Mouse (Mus musculus) liver, embryonic 12.5 days (tissue): ENCODE results near the gene Smarcal1. TPM values are rescaled to one million over a fixed set of nuclear protein-coding genes. Genes with fewer than 3 reads are reported as not detected.

ENCODE experiments used
- ATAC-seq: fragments of 200-750 bp; cut with Nextera tagmentation; 2 replicates; pipeline ENCODE4 v1.8.0; 2017; ENCODE audit warnings: moderate number of reproducible peaks, mild to moderate bottlenecking, moderate library complexity
- H3K27ac ChIP-seq: fragments of 300-500 bp; sonication (generic); 2 replicates; pipeline ENCODE4 v1.5.1; 2016; ENCODE audit warnings: mild to moderate bottlenecking
- H3K27me3 ChIP-seq: fragments of 300-500 bp; sonication (generic); replicated peaks from 2 replicates; pipeline ENCODE4 v1.6.1; 2016; ENCODE audit warnings: mild to moderate bottlenecking, moderate library complexity
- H3K36me3 ChIP-seq: fragments of 300-500 bp; sonication (generic); 2 replicates; pipeline ENCODE4 v1.6.1; 2016; ENCODE audit warnings: mild to moderate bottlenecking, moderate library complexity
- H3K4me1 ChIP-seq: fragments of 300-500 bp; sonication (generic); 2 replicates; pipeline ENCODE4 v1.6.1; 2016
- H3K4me2 ChIP-seq: fragments of 300-500 bp; sonication (generic); 2 replicates; pipeline ENCODE4 v1.6.1; 2016; ENCODE audit warnings: mild to moderate bottlenecking, moderate library complexity
- H3K4me3 ChIP-seq: fragments of 300-500 bp; sonication (generic); 2 replicates; pipeline ENCODE4 v1.5.1; 2016; ENCODE audit warnings: mild to moderate bottlenecking, moderate library complexity
- H3K9ac ChIP-seq: fragments of 300-500 bp; sonication (generic); 2 replicates; pipeline ENCODE4 v1.6.1; 2016; ENCODE audit warnings: mild to moderate bottlenecking, moderate library complexity
- H3K9me3 ChIP-seq: fragments of 300-500 bp; sonication (generic); replicated peaks from 2 replicates; pipeline ENCODE4 v1.6.1; 2016; ENCODE audit warnings: mild to moderate bottlenecking, moderate library complexity
- WGBS: fragments of 180-500 bp; shearing (Covaris S2); methylation state at CpG from one replicate; pipeline ENCODE4 v1.1.7; 2016; ENCODE audit not compliant: insufficient replicate concordance; 5-methylcytosine and 5-hydroxymethylcytosine counted together
- polyA plus RNA-seq: library from polyadenylated mRNA; unstranded; fragments of >200 nt; fragmentation: Nextera tagmentation; extraction: Ambion mirVana; gene quantifications from 2 replicates; pipeline ENCODE4 v1.2.1, GENCODE M21; 2016

The Smarcal1 gene
- polyA plus RNA-seq, 1 experiment from 2014 or later: 13.9 TPM

DNA sequence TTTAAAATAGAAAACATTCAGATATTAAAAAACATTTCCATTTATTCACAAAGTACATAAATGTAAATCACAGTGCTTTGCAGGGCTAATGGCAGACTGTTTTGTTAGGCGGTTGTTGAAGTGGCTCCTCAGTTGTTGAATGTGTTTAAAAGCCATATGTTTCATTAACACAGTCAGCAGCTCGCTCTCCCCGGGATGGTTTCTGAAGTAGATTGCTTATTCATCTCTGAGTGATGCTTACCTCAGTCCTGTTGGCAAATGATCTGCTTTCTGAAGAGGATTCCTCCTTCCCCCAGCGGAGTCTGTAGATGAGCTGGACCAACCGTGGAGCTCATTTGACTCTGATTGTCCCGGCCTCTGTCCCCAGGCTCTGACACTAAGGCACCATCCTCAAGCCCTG lies 29.1 kb downstream of the Smarcal1 start:
- Histone ChIP-seq H3K4me1 (no peaks in the 10 kb centered on the region), H3K27me3 (no peaks in the 10 kb centered on the region), H3K9me3 (no peaks in the 10 kb centered on the region), H3K9ac (no peak overlapping the region), H3K4me2 (no peak overlapping the region), H3K4me3 (no peak overlapping the region), H3K36me3 (peaks cover 89% of the 10 kb centered on the region), H3K27ac (no peak overlapping the region)
- no peak for ATAC-seq
- 81% methylated on average over 6 of the region's 6 CpGs for WGBS

DNA sequence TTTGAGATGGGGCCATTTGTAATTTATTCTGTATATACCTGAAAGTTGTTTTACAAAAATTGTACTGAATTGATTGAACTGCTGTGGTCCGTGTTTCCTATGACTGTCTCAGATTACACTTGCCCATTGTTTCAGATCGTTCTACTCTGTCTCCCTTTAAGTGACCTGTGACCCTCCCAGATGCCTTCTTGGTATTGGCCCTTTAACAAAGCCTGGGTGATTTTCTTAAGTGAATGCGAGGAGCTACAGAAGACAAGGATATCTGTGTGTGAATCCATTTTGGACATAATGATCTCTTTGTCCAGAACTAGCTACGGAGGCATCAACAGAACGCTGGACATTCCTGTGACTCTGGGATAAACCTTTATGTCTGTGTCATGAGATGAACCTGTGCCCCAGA lies 52.2 kb downstream of the Smarcal1 start:
- no peaks in the 10 kb centered on the region for H3K27me3 ChIP-seq
- H3K27ac ChIP-seq: no peak overlapping the region
- no peak overlapping the region for H3K4me2 ChIP-seq
- peaks cover 30% of the 10 kb centered on the region for H3K36me3 ChIP-seq
- no peak overlapping the region for H3K9ac ChIP-seq
- no peaks in the 10 kb centered on the region for H3K9me3 ChIP-seq
- ATAC-seq: no peak
- H3K4me3 ChIP-seq: no peak overlapping the region
- H3K4me1 ChIP-seq: no peaks in the 10 kb centered on the region
- 67% methylated on average over 5 of the region's 5 CpGs for WGBS

DNA sequence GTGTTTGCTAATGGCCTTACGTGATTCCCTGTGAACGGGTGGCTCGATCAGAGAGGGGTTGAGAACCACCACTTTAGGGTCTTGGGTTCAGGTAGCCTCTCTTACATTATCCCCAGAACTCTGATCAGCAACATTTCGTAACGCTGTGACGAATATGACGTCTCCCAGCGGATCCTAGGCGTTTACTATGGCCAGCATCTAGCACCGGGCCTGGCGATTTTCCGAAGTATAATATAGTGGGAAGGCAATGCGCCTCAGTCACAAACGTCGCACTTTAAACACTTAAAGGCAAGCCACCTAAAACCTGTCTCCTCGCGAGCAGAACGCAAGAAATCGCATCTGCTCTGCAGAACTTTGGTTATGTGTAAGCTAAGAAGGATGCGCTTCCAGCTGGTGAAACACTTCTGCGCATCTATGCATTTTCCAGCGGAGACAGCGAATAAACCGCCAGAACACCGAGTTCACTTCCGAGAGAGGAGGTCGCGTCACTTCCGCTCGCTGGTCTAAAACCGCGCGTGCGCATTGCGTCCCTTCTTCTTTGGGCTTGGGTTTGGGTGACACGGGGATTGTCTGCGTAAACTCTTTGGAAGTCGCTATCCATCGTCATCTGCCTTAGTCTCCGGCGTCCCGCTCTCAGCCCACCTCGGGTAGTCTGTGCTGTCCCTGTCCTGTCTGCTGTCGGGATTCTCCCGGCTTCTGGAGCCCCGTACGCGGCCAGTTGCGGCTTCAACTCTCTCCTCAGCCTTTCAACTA lies 57.8 kb downstream of the Smarcal1 start:
- Histone ChIP-seq H3K27me3 (no peaks in the 10 kb centered on the region), H3K9ac (no peak overlapping the region), H3K4me3 (peak overlapping the region; percentile 33), H3K36me3 (no peaks in the 10 kb centered on the region), H3K9me3 (no peaks in the 10 kb centered on the region), H3K27ac (no peak overlapping the region), H3K4me2 (peak overlapping the region; percentile 56), H3K4me1 (no peaks in the 10 kb centered on the region)
- WGBS: 34% methylated on average over 49 of the region's 49 CpGs
- no peak; the same call in 1 of the 2 replicates for ATAC-seq

DNA sequence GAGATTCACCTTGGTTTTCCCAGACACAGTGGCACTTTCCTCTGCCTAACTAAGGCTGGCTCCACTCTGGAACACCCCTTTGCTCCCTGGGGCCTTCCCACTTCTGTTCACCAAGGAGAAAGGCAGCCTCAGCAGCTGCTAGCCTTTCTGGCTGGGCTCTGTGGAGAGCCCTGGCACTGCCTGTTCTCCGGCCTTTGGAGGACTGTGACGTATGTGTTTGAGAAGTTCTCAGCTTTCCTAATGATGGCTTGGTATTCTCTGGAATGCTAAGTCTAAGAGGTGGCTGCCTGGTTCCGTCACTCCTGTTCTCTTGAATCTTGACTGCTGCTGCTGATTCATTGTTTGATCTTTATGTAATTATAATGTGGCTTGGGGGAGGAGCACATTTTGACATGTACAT lies 90.0 kb downstream of the Smarcal1 start:
- no peaks in the 10 kb centered on the region for H3K9me3 ChIP-seq
- no peak overlapping the region for H3K4me3 ChIP-seq
- no peaks in the 10 kb centered on the region for H3K4me1 ChIP-seq
- H3K27ac ChIP-seq: no peak overlapping the region
- 70% methylated on average over 3 of the region's 3 CpGs for whole genome bisulfite sequencing
- ATAC-seq: no peak
- no peaks in the 10 kb centered on the region for H3K36me3 ChIP-seq
- H3K4me2 ChIP-seq: no peak overlapping the region
- H3K27me3 ChIP-seq: no peaks in the 10 kb centered on the region
- H3K9ac ChIP-seq: no peak overlapping the region

Other genes with a start within 250 kb of the Smarcal1 start
- gene March4, start 46.3 kb upstream of the Smarcal1 start, polyA plus RNA-seq: not detected in 2 replicates
- gene Ankar, start 117.3 kb downstream of the Smarcal1 start, polyA plus RNA-seq: not detected in 2 replicates
- gene Rpl37a, start 128.0 kb downstream of the Smarcal1 start, polyA plus RNA-seq: 1,480 and 1,497 TPM in 2 replicates
- gene Igfbp2, start 241.3 kb downstream of the Smarcal1 start, polyA plus RNA-seq: 12.4 and 14.3 TPM in 2 replicates